Mouse (Mus musculus) MEL (cell line): ENCODE measurements around the gene Men1. TPM values are rescaled to one million over a fixed set of nuclear protein-coding genes. Genes with fewer than 3 reads are reported as not detected.

Experiments used
- DNase-seq: peaks from one replicate; pipeline ENCODE4 v3.0.0; 2011; ENCODE audit warnings: low read depth, low spot score
- H3K27ac ChIP-seq: 2 replicates; pipeline ENCODE4 v1.5.1; 2012; ENCODE audit warnings: low read depth, mild to moderate bottlenecking, control low read depth, low read length, moderate library complexity; ENCODE audit not compliant: control insufficient read depth
- H3K27me3 ChIP-seq, 2 experiments: fragments of 150-350 bp in 1 of 2; sonication (generic) in 1 of 2; 2 replicates each; pipeline ENCODE4 v1.6.1; 2012; ENCODE audit warnings: low read length in 2 of 2, mild to moderate bottlenecking in 2 of 2, improper control_type of control experiment in 1 of 2, moderate library complexity in 1 of 2; ENCODE audit not compliant: insufficient read depth in 2 of 2, control insufficient read depth in 1 of 2
- H3K36me3 ChIP-seq, 2 experiments: 2 replicates each; pipeline ENCODE4 v1.6.1; 2012 to 2014; ENCODE audit warnings: low read length in 2 of 2, improper control_type of control experiment in 1 of 2, inconsistent platforms in 1 of 2, mild to moderate bottlenecking in 1 of 2; ENCODE audit not compliant: insufficient read depth in 2 of 2, control insufficient read depth in 1 of 2
- H3K4me1 ChIP-seq, 2 experiments: fragments of 150-350 bp in 1 of 2; sonication (generic) in 1 of 2; 2 replicates each; pipeline ENCODE4 v1.6.1; 2012; ENCODE audit warnings: low read length in 2 of 2, improper control_type of control experiment in 1 of 2, mild to moderate bottlenecking in 1 of 2; ENCODE audit not compliant: insufficient read depth in 2 of 2, control insufficient read depth in 1 of 2
- H3K4me3 ChIP-seq, 2 experiments: fragments of 150-350 bp in 1 of 2; sonication (generic) in 1 of 2; 2 replicates each; pipeline ENCODE4 v1.5.1; 2012; ENCODE audit warnings: low read depth in 2 of 2, low read length in 2 of 2, mild to moderate bottlenecking in 2 of 2, moderate library complexity in 2 of 2, control low read depth in 1 of 2, improper control_type of control experiment in 1 of 2; ENCODE audit not compliant: control insufficient read depth in 1 of 2, insufficient read depth in 1 of 2
- H3K79me2 ChIP-seq: 2 replicates; pipeline ENCODE4 v1.6.1; 2012; ENCODE audit warnings: mild to moderate bottlenecking, low read length, moderate library complexity; ENCODE audit not compliant: control insufficient read depth, poor library complexity, insufficient read depth
- H3K9ac ChIP-seq: 2 replicates; pipeline ENCODE4 v1.6.1; 2012; ENCODE audit warnings: low read depth, mild to moderate bottlenecking, control low read depth, low read length, moderate library complexity; ENCODE audit not compliant: control insufficient read depth, poor library complexity, severe bottlenecking
- H3K9me3 ChIP-seq: fragments of 150-350 bp; sonication (generic); replicated peaks from 2 replicates; pipeline ENCODE4 v1.6.1; 2012; ENCODE audit warnings: mild to moderate bottlenecking, low read length, improper control_type of control experiment, moderate library complexity; ENCODE audit not compliant: insufficient read depth
- BHLHE40 ChIP-seq: IDR thresholded peaks from 2 replicates; pipeline ENCODE4 v1.6.1; 2012; ENCODE audit warnings: low read depth, mild to moderate bottlenecking, inconsistent platforms, low read length, improper control_type of control experiment, borderline replicate concordance
- CHD2 ChIP-seq: IDR thresholded peaks from 2 replicates; pipeline ENCODE4 v1.6.1; 2011; ENCODE audit warnings: low read length, improper control_type of control experiment
- E2F4 ChIP-seq: IDR thresholded peaks from 2 replicates; pipeline ENCODE4 v1.6.1; 2011; ENCODE audit warnings: low read depth, low read length, improper control_type of control experiment, borderline replicate concordance
- ETS1 ChIP-seq: IDR thresholded peaks from 2 replicates; pipeline ENCODE4 v1.6.1; 2012; ENCODE audit warnings: low read depth, mild to moderate bottlenecking, inconsistent platforms, low read length, improper control_type of control experiment, moderate library complexity
- GATA1 ChIP-seq: IDR thresholded peaks from 2 replicates; pipeline ENCODE4 v1.6.1; 2011; ENCODE audit warnings: low read depth, low read length, improper control_type of control experiment
- HCFC1 ChIP-seq: IDR thresholded peaks from 2 replicates; pipeline ENCODE4 v1.6.1; 2012; ENCODE audit warnings: low read depth, mild to moderate bottlenecking, inconsistent platforms, low read length, improper control_type of control experiment, moderate library complexity
- JUND ChIP-seq: IDR thresholded peaks from 2 replicates; pipeline ENCODE4 v1.6.1; 2011; ENCODE audit warnings: low read depth, mild to moderate bottlenecking, improper control_type of control experiment, low read length
- MAFK ChIP-seq: IDR thresholded peaks from 2 replicates; pipeline ENCODE4 v1.6.1; 2011; ENCODE audit warnings: low read depth, mild to moderate bottlenecking, low read length, improper control_type of control experiment, borderline replicate concordance
- MYB ChIP-seq: IDR thresholded peaks from 2 replicates; pipeline ENCODE4 v1.6.1; 2011; ENCODE audit warnings: mild to moderate bottlenecking, low read depth, low read length, improper control_type of control experiment
- NELFE ChIP-seq: IDR thresholded peaks from 2 replicates; pipeline ENCODE4 v1.6.1; 2011; ENCODE audit warnings: low read depth, low read length, improper control_type of control experiment
- POLR2AphosphoS2 ChIP-seq: IDR thresholded peaks from 2 replicates; pipeline ENCODE4 v1.6.1; 2011; ENCODE audit warnings: low read length, improper control_type of control experiment
- POLR2AphosphoS5 ChIP-seq: IDR thresholded peaks from 2 replicates; pipeline ENCODE4 v1.6.1; 2012; ENCODE audit warnings: low read depth, borderline replicate concordance, mild to moderate bottlenecking, inconsistent platforms, low read length, moderate library complexity, mixed read lengths
- RAD21 ChIP-seq: IDR thresholded peaks from 2 replicates; pipeline ENCODE4 v1.6.1; 2011; ENCODE audit warnings: mild to moderate bottlenecking, low read depth, low read length, improper control_type of control experiment
- RCOR1 ChIP-seq: IDR thresholded peaks from 2 replicates; pipeline ENCODE4 v1.6.1; 2012; ENCODE audit warnings: low read depth, mild to moderate bottlenecking, inconsistent platforms, low read length, improper control_type of control experiment
- SIN3A ChIP-seq: IDR thresholded peaks from 2 replicates; pipeline ENCODE4 v1.6.1; 2012; ENCODE audit warnings: low read length, improper control_type of control experiment, inconsistent platforms
- SMC3 ChIP-seq: IDR thresholded peaks from 2 replicates; pipeline ENCODE4 v1.6.1; 2011; ENCODE audit warnings: low read depth, low read length, improper control_type of control experiment
- TAL1 ChIP-seq: IDR thresholded peaks from 2 replicates; pipeline ENCODE4 v1.6.1; 2012; ENCODE audit warnings: mild to moderate bottlenecking, inconsistent platforms, low read length, moderate library complexity, mixed read lengths
- TBP ChIP-seq: IDR thresholded peaks from 2 replicates; pipeline ENCODE4 v1.8.0; 2011; ENCODE audit warnings: low read depth, low read length, improper control_type of control experiment
- TCF12 ChIP-seq: IDR thresholded peaks from 2 replicates; pipeline ENCODE4 v1.6.1; 2014; ENCODE audit warnings: low read depth, mild to moderate bottlenecking, inconsistent platforms, low read length, improper control_type of control experiment, moderate library complexity
- UBTF ChIP-seq: IDR thresholded peaks from 2 replicates; pipeline ENCODE4 v1.6.1; 2012; ENCODE audit warnings: low read depth, mild to moderate bottlenecking, inconsistent platforms, low read length, improper control_type of control experiment, moderate library complexity, borderline replicate concordance; ENCODE audit not compliant: insufficient read depth
- USF1 ChIP-seq: IDR thresholded peaks from 2 replicates; pipeline ENCODE4 v1.6.1; 2014; ENCODE audit warnings: low read depth, mild to moderate bottlenecking, inconsistent platforms, low read length, improper control_type of control experiment, moderate library complexity
- USF2 ChIP-seq, 2 experiments: IDR thresholded peaks; 2 replicates each; pipeline ENCODE4 v1.6.1; 2011 to 2012; ENCODE audit warnings: improper control_type of control experiment in 2 of 2, low read length in 2 of 2, borderline replicate concordance in 1 of 2, inconsistent platforms in 1 of 2, low read depth in 1 of 2, mild to moderate bottlenecking in 1 of 2; ENCODE audit not compliant: insufficient read depth in 1 of 2
- ZMIZ1 ChIP-seq: IDR thresholded peaks from 2 replicates; pipeline ENCODE4 v1.6.1; 2012; ENCODE audit warnings: low read depth, mild to moderate bottlenecking, inconsistent platforms, low read length, improper control_type of control experiment, moderate library complexity
- polyA plus RNA-seq, 2 experiments: library from polyadenylated mRNA; stranded (reverse) in 1 of 2; unstranded in 1 of 2; fragments of >175 nt in 1 of 2; fragments of >200 nt in 1 of 2; gene quantifications; 2 replicates each; pipeline versions ENCODE4 v1.2.1 to v1.2.4; 2012; ENCODE audit warnings: low replicate concordance in 2 of 2, low read depth in 1 of 2; ENCODE audit not compliant: insufficient read length in 2 of 2, insufficient read depth in 1 of 2, missing spikeins in 1 of 2
- total RNA-seq: library from RNA; depleted of rRNA; stranded (reverse); fragments of 300-350 nt; gene quantifications from 2 replicates; pipeline ENCODE4 v1.2.3, GENCODE M21; 2012

Gene Men1
- total and polyA plus RNA-seq, 3 experiments: 39.4 to 132 TPM; not detected in 1

- H3K9me3 ChIP-seq: no peaks in the 10 kb centered on the region
- no peak overlapping the region for H3K4me3 ChIP-seq
- H3K27ac ChIP-seq: no peak overlapping the region
- no peaks in the 10 kb centered on the region for H3K27me3 ChIP-seq
- H3K9ac ChIP-seq: no peak overlapping the region
- no peak for DNase-seq
- H3K4me1 ChIP-seq: no peaks in the 10 kb centered on the region
- H3K79me2 ChIP-seq: no peaks in the 10 kb centered on the region
- TF ChIP-seq ZMIZ1: no peak
- no peak for TF ChIP-seq CHD2
- TF ChIP-seq RAD21: no peak
- no peak for TF ChIP-seq RCOR1
- TF ChIP-seq TAL1: no peak
- no peak for TF ChIP-seq HCFC1
- no peak for TF ChIP-seq E2F4
- no peak for TF ChIP-seq POLR2AphosphoS2
- TF ChIP-seq POLR2AphosphoS5: no peak
- TF ChIP-seq MYB: no peak
- no peak for TF ChIP-seq USF1
- no peaks in the 10 kb centered on the region for H3K36me3 ChIP-seq
Measured at GRCm38 (mm10) chr19:6384954-6385353, 50.2 kb downstream of the Men1 start.

- DNase-seq: no peak
- H3K4me3 ChIP-seq: no peak overlapping the region
- no peaks in the 10 kb centered on the region for H3K27me3 ChIP-seq
- TF ChIP-seq SIN3A (no peak), NELFE (no peak), CHD2 (no peak), TCF12 (no peak), BHLHE40 (no peak), ZMIZ1 (no peak), MAFK (no peak), TBP (no peak), UBTF (no peak), USF1 (no peak), SMC3 (no peak), JUND (no peak), RAD21 (no peak), USF2 (IDR thresholded peaks at IDR 0.05; ENCODE audit: borderline replicate concordance in 1 of 2, insufficient read depth in 1 of 2, low read depth in 1 of 2, low read length in 2 of 2) (no peak), ETS1 (no peak), GATA1 (no peak)
- no peak overlapping the region for H3K27ac ChIP-seq
- no peaks in the 10 kb centered on the region for H3K9me3 ChIP-seq
- no peaks in the 10 kb centered on the region for H3K36me3 ChIP-seq
- H3K4me1 ChIP-seq: no peaks in the 10 kb centered on the region
- no peak overlapping the region for H3K9ac ChIP-seq
- no peaks in the 10 kb centered on the region for H3K79me2 ChIP-seq
Measured at GRCm38 (mm10) chr19:6385419-6385818, 50.6 kb downstream of the Men1 start.
